Mouse (Mus musculus): ENCODE data around the gene Abcb11.

Abcb11 gene

GRCm38 (mm10) chr2:69189222-69189621 is 153.2 kb downstream of the Abcb11 start:
- no peak for DNase-seq (ENCODE audit: low read depth, low spot score)

DNA sequence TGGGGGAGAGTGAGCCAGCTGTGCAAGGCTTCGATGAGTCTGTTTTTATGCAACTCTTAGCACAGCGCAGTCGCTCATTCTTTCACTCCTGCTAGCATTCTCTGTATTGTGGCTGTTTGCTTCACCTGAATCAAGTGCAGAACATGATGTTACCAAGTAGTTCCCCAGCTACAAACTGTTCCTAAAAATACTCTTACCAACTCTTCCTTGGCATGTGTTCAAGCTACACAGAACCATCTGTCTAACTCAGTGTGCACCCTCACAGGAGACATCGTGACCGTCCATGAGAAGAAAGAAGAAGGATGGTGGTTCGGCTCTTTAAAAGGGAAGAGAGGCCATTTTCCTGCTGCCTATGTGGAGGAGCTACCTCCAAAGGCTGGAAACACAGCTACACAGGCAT is 153.7 kb downstream of the Abcb11 start:
- no peak for DNase-seq (ENCODE audit: low read depth, low spot score)
